Mouse (Mus musculus): Measurements from ENCODE around the gene Klhl22. TPM values are rescaled to one million over a fixed set of nuclear protein-coding genes. Genes with fewer than 3 reads are reported as not detected.
A peak's percentile ranks its signal among the peaks of the same experiment; 100 is the strongest.

The Klhl22 gene
- polyA plus RNA-seq, 1 experiment = 50.9 TPM

DNA sequence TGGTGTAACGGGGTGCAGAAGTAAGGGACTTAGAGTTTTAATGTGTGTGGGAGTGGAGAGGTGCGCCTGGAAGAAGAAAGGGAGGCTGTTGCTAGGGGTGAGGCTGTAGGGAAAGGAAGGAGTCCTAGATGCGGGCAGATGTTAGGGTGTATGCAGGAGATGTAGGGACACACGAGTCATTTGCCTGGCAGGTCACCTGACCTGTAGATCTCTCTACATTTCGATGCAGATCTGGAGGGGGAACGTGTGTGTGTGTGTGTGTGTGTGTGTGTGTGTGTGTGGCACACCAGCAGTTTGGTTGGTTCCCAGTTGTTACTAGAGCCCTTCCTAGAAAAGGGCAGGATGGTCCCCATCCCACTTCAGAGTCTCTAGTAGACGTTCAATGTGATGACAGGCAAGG, 45.6 kb downstream of the Klhl22 start:
- Histone ChIP-seq H3K4me1 (ENCODE audit: control insufficient read depth, insufficient read depth, low read length) (peaks cover 8% of the 10 kb centered on the region; the same call in 1 of the 2 replicates), H3K36me3 (ENCODE audit: control insufficient read depth, insufficient read depth, low read length) (no peaks in the 10 kb centered on the region), H3K27ac (ENCODE audit: insufficient read depth, low read depth, low read length) (no peak overlapping the region), H3K4me3 (ENCODE audit: insufficient read depth, low read depth, low read length) (no peak overlapping the region), H3K27me3 (replicated peaks; ENCODE audit: control insufficient read depth, insufficient read depth, low read length) (0 out of 2 replicates have a peak, but pooled peaks cover 3% of the 10 kb centered on the region)
- DNase-seq = no peak
- TF ChIP-seq POLR2A (IDR thresholded peaks at IDR 0.05; ENCODE audit: low read depth, low read length) (no peak), CTCF (conservative IDR thresholded peaks at IDR 0.05; ENCODE audit: insufficient read depth, insufficient read length, low read depth, low read length) (no peak)
- WGBS = 49% methylated on average over 7 of the region's 7 CpGs

DNA sequence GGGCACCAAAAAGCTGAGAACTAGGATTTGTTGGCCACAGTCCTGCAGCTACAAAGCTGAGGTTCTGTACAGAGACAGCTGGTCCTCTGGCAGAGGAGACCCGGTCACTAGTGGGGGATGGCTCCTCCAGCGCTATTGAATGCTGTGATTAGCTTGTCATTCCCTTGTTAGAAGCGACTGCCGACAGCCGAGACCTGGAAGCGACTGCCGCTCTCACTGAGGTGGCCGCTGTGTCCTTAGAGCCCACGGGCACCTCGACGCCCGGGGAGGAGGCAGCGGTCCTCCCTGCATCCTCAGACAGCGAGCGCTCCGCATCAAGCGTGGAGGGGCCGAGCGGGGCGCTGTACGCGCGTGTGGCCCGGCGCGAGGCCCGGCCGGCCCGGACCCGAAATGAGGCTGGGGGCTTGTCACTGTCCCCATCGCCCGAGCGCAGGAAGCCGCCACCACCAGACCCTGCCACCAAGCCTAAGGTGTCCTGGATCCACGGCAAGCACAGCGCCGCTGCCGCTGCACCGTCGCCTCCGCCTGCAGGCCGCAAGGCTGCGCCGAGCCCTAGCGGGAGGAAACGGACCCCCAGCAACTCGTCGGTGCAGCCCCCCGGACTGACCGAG, 47.3 kb downstream of the Klhl22 start:
- no peak for DNase-seq
- H3K27ac ChIP-seq (ENCODE audit: insufficient read depth, low read depth, low read length) = no peak overlapping the region
- 16% methylated on average over 50 of the region's 50 CpGs for WGBS
- no peaks in the 10 kb centered on the region for H3K36me3 ChIP-seq (ENCODE audit: control insufficient read depth, insufficient read depth, low read length)
- peak overlapping the region; percentile 51 for H3K4me3 ChIP-seq (ENCODE audit: insufficient read depth, low read depth, low read length)
- peaks cover 8% of the 10 kb centered on the region; the same call in 1 of the 2 replicates for H3K4me1 ChIP-seq (ENCODE audit: control insufficient read depth, insufficient read depth, low read length)
- no peak for TF ChIP-seq POLR2A (IDR thresholded peaks at IDR 0.05; ENCODE audit: low read depth, low read length)
- TF ChIP-seq CTCF (conservative IDR thresholded peaks at IDR 0.05; ENCODE audit: insufficient read depth, insufficient read length, low read depth, low read length) = no peak
- 0 out of 2 replicates have a peak, but pooled peaks cover 3% of the 10 kb centered on the region for H3K27me3 ChIP-seq (replicated peaks; ENCODE audit: control insufficient read depth, insufficient read depth, low read length)

DNA sequence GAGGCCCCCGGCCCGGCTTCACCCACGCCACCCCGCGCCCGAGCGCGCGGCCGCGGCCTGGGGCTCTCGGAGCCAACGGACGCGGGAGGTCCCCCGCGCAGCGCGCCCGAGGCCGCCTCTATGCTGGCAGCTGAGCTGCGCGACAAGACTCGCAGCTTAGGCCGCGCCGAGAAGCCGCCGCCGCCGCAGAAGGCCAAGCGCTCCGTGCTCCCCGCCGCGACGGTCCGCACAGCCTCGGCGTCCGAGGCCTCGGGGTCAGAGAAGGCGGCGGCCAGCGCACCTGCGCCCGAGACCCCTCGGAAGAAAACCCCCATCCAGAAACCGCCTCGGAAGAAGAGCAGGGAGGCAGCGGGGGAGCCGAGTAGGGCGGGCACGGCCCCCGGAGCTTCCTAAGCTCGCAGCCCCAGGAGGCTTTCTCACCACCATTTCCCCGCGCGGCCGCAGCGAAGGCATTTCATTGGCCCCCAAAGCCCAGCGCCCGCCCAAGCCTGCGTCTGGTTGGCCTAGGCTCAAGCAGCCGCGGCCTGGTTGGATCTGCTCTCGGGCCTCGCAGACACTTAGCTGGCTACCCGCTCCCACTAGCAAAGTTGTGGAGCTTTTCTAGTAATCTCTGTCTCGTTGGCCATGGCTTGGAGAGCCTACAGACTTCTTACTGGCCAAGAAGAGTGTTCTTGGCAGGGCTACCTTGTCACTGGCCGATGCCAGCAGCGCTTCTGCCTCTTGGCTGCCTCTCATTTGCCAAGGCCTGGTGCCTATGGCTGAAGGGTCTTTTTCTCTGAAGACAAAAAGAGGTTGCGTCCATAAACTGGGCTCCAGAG, 48.0 kb downstream of the Klhl22 start:
- TF ChIP-seq POLR2A (IDR thresholded peaks at IDR 0.05; ENCODE audit: low read depth, low read length) = no peak
- TF ChIP-seq CTCF (conservative IDR thresholded peaks at IDR 0.05; ENCODE audit: insufficient read depth, insufficient read length, low read depth, low read length) = no peak
- H3K4me3 ChIP-seq (ENCODE audit: insufficient read depth, low read depth, low read length) = peak overlapping the region; percentile 51

DNA sequence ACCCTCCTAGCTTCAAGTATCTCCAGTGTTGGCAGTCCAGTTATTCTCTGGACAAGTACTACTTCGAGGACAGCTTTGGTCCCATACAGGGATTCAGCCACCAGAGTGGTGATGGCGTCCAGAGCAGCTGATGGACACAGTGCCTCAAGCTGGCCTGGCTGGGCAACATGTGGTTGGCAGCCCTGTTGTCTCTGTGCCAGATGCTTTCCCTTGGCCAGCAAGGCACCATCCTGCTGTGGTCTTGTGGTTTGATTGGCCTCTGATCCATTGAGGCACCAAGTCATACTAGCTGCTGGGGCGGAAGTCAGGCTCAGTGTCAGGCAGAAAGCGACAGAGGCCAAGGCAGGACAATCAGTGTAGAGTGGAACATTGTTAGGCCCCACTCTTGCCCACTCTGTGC, 49.7 kb downstream of the Klhl22 start:
- TF ChIP-seq CTCF (conservative IDR thresholded peaks at IDR 0.05; ENCODE audit: insufficient read depth, insufficient read length, low read depth, low read length) (no peak), POLR2A (IDR thresholded peaks at IDR 0.05; ENCODE audit: low read depth, low read length) (no peak)
- 89% methylated on average over 4 of the region's 4 CpGs for WGBS
- Histone ChIP-seq H3K4me3 (ENCODE audit: insufficient read depth, low read depth, low read length) (no peak overlapping the region), H3K36me3 (ENCODE audit: control insufficient read depth, insufficient read depth, low read length) (no peaks in the 10 kb centered on the region), H3K27ac (ENCODE audit: insufficient read depth, low read depth, low read length) (no peak overlapping the region), H3K27me3 (replicated peaks; ENCODE audit: control insufficient read depth, insufficient read depth, low read length) (0 out of 2 replicates have a peak, but pooled peaks cover 3% of the 10 kb centered on the region), H3K4me1 (ENCODE audit: control insufficient read depth, insufficient read depth, low read length) (no peaks in the 10 kb centered on the region; the same call in 1 of the 2 replicates)
- no peak for DNase-seq

More for the DNA sequence above, 48.0 kb downstream of the Klhl22 start:
- Histone ChIP-seq H3K4me1 (ENCODE audit: control insufficient read depth, insufficient read depth, low read length) (peaks cover 6% of the 10 kb centered on the region; the same call in 1 of the 2 replicates), H3K36me3 (ENCODE audit: control insufficient read depth, insufficient read depth, low read length) (no peaks in the 10 kb centered on the region), H3K27me3 (replicated peaks; ENCODE audit: control insufficient read depth, insufficient read depth, low read length) (0 out of 2 replicates have a peak, but pooled peaks cover 3% of the 10 kb centered on the region), H3K27ac (ENCODE audit: insufficient read depth, low read depth, low read length) (no peak overlapping the region)
- DNase-seq = peak; percentile 88
- 13% methylated on average over 72 of the region's 73 CpGs for WGBS

DNA sequence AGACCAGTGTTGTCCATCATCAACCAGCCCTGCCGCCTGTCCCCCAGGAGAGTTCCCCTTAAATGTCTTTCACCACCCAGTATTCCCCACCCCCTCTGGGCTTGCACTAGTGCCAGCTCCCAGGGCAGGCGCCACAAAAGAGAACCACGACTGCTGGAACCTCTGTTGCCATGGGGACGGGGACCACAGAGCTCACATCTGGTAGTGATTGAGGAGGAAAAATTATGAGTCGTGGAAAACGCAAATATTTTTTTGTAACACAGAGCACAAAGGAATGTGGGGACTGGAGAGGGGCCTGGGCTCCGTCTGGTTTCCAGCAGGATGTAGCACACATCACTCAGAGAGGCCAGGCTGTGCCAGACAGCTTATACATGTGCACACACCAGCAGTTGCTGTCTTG, 50.3 kb downstream of the Klhl22 start:
- Histone ChIP-seq H3K4me1 (ENCODE audit: control insufficient read depth, insufficient read depth, low read length) (no peaks in the 10 kb centered on the region; the same call in 1 of the 2 replicates), H3K27ac (ENCODE audit: insufficient read depth, low read depth, low read length) (no peak overlapping the region), H3K27me3 (replicated peaks; ENCODE audit: control insufficient read depth, insufficient read depth, low read length) (0 out of 2 replicates have a peak, but pooled peaks cover 3% of the 10 kb centered on the region), H3K36me3 (ENCODE audit: control insufficient read depth, insufficient read depth, low read length) (no peaks in the 10 kb centered on the region), H3K4me3 (ENCODE audit: insufficient read depth, low read depth, low read length) (no peak overlapping the region)
- WGBS = 59% methylated on average over 7 of the region's 7 CpGs
- no peak for DNase-seq
- TF ChIP-seq POLR2A (IDR thresholded peaks at IDR 0.05; ENCODE audit: low read depth, low read length) = no peak
- TF ChIP-seq CTCF (conservative IDR thresholded peaks at IDR 0.05; ENCODE audit: insufficient read depth, insufficient read length, low read depth, low read length) = no peak

DNA sequence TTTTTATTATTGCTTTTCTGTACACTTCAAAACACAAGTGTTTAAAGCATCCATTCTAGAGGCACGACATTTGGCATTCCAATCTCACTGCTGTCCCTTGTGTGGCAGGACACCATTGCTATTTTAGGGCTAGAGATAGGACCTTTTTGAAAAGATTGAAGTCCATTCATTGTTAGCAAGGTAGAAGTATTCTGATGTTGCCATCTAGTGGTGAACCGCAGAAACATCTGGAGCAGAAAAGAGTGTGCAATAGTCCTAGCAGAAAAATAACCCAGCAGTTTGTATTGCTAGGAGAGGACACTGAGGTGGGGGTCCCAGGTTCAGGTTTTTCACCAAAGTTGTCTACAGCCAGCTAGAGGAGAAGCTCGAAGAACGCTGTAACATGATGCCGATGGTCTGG, 52.7 kb downstream of the Klhl22 start:
- Histone ChIP-seq H3K36me3 (ENCODE audit: control insufficient read depth, insufficient read depth, low read length) (no peaks in the 10 kb centered on the region), H3K27me3 (replicated peaks; ENCODE audit: control insufficient read depth, insufficient read depth, low read length) (no peaks in the 10 kb centered on the region), H3K4me1 (ENCODE audit: control insufficient read depth, insufficient read depth, low read length) (no peaks in the 10 kb centered on the region), H3K4me3 (ENCODE audit: insufficient read depth, low read depth, low read length) (no peak overlapping the region), H3K27ac (ENCODE audit: insufficient read depth, low read depth, low read length) (no peak overlapping the region)
- WGBS = 3% methylated on average over 5 of the region's 5 CpGs
- TF ChIP-seq POLR2A (IDR thresholded peaks at IDR 0.05; ENCODE audit: low read depth, low read length) (no peak), CTCF (conservative IDR thresholded peaks at IDR 0.05; ENCODE audit: insufficient read depth, insufficient read length, low read depth, low read length) (0 out of 2 replicates have a peak, but pooled peaks have one; percentile 18)
- peak; percentile 67 for DNase-seq

DNA sequence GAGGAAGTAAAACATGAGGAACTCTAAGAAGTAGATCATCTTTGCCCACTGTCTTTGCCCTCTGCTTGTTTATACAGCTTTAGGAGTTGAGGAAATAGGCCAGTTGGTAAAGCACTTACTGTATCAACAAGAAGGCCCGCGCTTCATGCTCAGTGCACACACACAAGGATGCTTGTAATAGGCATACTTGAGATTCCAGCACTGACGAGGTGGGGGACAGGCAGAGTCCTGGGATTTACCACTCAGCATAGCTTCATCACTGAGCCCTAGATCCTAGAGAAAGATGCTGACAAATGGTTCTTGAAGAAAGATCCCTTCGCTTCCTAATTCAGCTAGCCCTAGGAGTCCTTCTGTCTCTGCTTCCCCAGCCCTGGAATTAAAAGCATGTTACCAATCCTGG, 53.8 kb downstream of the Klhl22 start:
- Histone ChIP-seq H3K27me3 (replicated peaks; ENCODE audit: control insufficient read depth, insufficient read depth, low read length) (no peaks in the 10 kb centered on the region), H3K4me3 (ENCODE audit: insufficient read depth, low read depth, low read length) (no peak overlapping the region), H3K4me1 (ENCODE audit: control insufficient read depth, insufficient read depth, low read length) (no peaks in the 10 kb centered on the region), H3K27ac (ENCODE audit: insufficient read depth, low read depth, low read length) (no peak overlapping the region), H3K36me3 (ENCODE audit: control insufficient read depth, insufficient read depth, low read length) (no peaks in the 10 kb centered on the region)
- TF ChIP-seq CTCF (conservative IDR thresholded peaks at IDR 0.05; ENCODE audit: insufficient read depth, insufficient read length, low read depth, low read length) (no peak), POLR2A (IDR thresholded peaks at IDR 0.05; ENCODE audit: low read depth, low read length) (no peak)
- 53% methylated on average over 4 of the region's 4 CpGs for WGBS
- no peak for DNase-seq
